Mouse (Mus musculus) ES-Bruce4 (cell line): ENCODE data around the gene Etnk1.

Source experiments
- CTCF ChIP-seq: IDR thresholded peaks from one replicate; pipeline ENCODE4 v1.8.1; 2011; ENCODE audit warnings: low read depth, low read length
- EP300 ChIP-seq: IDR thresholded peaks from 2 replicates; pipeline ENCODE4 v1.6.1; 2011; ENCODE audit warnings: low read depth, low read length; ENCODE audit not compliant: insufficient read depth

DNA sequence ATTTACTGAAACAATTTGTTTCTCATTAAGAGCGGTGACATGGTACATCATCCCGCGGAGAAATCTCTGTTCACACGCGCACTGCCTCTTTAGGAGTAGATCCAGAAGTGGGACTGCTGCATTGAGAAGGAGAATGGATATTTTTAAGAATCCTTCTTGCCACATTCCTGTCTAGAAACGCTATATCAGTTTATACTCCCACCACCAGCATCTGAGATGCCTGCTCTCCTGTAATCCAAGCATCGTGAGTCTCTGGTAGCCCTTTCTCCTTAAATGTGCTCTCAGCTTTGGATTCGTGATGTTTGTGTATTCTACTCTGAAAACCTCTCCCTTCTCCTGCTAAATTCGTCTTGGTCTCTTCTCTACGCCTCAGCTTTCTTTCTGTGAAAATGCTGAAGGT, 98.5 kb downstream of the Etnk1 start:
- TF ChIP-seq CTCF, result no peak
- TF ChIP-seq EP300, result no peak
